Comparison of ENCODE assay signal across 19 mouse cellular contexts in the genomic region with DNA sequence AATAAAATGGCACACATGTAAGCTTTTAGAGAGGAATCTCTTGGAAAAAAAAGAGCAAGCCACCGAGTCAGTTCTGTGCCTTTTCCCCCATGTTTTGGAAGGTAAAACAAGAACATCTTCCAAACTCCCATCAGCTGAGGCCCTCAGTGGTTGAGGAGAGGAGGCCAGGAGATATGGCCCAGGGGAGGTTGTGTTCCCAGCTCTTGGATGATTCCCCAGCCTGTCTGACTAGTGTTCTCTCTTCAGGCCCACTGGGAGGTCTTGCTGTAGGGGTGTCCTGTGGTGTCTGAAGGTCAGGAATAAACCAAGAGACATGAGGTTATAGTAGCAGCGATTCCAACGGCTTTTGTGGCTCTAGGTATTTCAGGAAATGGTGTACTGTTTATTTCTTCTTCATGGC.
"Had no signal": no experiment of that assay in that cellular context is flagged by ENCODE, and none has a peak within 500 bp of the region (broad histone marks: within the 10 kb centered on the region; RNA-seq: fewer than 3 reads in every experiment).

No protein-coding gene starts in this region.

- ATAC-seq: liver, postnatal 0 days; midbrain, embryonic 15.5 days had no signal

- H3K27me3 ChIP-seq: kidney, embryonic 15.5 days; limb, embryonic 12.5 days; liver, embryonic 13.5 days; lung, embryonic 15.5 days; megakaryocyte, embryonic 14.5 days; midbrain, embryonic 15.5 days; neural tube, embryonic 13.5 days; stomach, embryonic 15.5 days had no signal

- H3K36me3 ChIP-seq: kidney, embryonic 15.5 days; limb, embryonic 12.5 days; liver, embryonic 13.5 days; lung, embryonic 15.5 days; midbrain, embryonic 15.5 days; neural tube, embryonic 13.5 days; stomach, embryonic 15.5 days had no signal

- H3K27ac ChIP-seq: kidney, embryonic 15.5 days; liver, embryonic 13.5 days; lung, embryonic 15.5 days; macrophage; midbrain, embryonic 15.5 days; neural tube, embryonic 13.5 days; stomach, embryonic 15.5 days had no signal

- H3K4me1 ChIP-seq: liver, embryonic 13.5 days; lung, embryonic 15.5 days; midbrain, embryonic 15.5 days; stomach, embryonic 15.5 days had no signal

- H3K9me3 ChIP-seq: kidney, embryonic 15.5 days; limb, embryonic 12.5 days; liver, embryonic 13.5 days; lung, embryonic 15.5 days; megakaryocyte, embryonic 14.5 days; midbrain, embryonic 15.5 days; neural tube, embryonic 13.5 days; stomach, embryonic 15.5 days had no signal

- H3K4me3 ChIP-seq: kidney, embryonic 15.5 days; limb, embryonic 12.5 days; liver, embryonic 13.5 days; lung, embryonic 15.5 days; megakaryocyte, embryonic 14.5 days; midbrain, embryonic 15.5 days; neural tube, embryonic 13.5 days; stomach, embryonic 15.5 days had no signal

- H3K4me2 ChIP-seq: kidney, embryonic 15.5 days; limb, embryonic 12.5 days; liver, embryonic 13.5 days; lung, embryonic 15.5 days; midbrain, embryonic 11.5 days; midbrain, embryonic 15.5 days; neural tube, embryonic 13.5 days; stomach, embryonic 15.5 days had no signal

- H3K9ac ChIP-seq: kidney, embryonic 15.5 days; limb, embryonic 12.5 days; liver, embryonic 13.5 days; liver, postnatal 0 days; lung, embryonic 15.5 days; midbrain, embryonic 15.5 days; neural tube, embryonic 13.5 days; stomach, embryonic 15.5 days had no signal

- DNase-seq: kidney, postnatal 25 days; layer of hippocampus, adult 9-11 months; layer of hippocampus, postnatal 36 days; liver; liver, embryonic 13.5 days; liver, postnatal 0 days; lung, postnatal 14 days; retina, postnatal 1 day; right cerebral cortex, postnatal 4 days; thymus, postnatal 4 days had no signal
